Mouse (Mus musculus) testis, postnatal 14 days (tissue): ENCODE results near the gene Sox18.
A peak's percentile ranks its signal among the peaks of the same experiment; 100 is the strongest.

ENCODE experiments used
- DNase-seq: peaks from one replicate; pipeline ENCODE4 v3.0.0; 2021; ENCODE audit warnings: low spot score

The Sox18 gene

GRCm38 (mm10) chr2:181646626-181647472 lies 24.6 kb downstream of the Sox18 start:
- no peak for DNase-seq

DNA sequence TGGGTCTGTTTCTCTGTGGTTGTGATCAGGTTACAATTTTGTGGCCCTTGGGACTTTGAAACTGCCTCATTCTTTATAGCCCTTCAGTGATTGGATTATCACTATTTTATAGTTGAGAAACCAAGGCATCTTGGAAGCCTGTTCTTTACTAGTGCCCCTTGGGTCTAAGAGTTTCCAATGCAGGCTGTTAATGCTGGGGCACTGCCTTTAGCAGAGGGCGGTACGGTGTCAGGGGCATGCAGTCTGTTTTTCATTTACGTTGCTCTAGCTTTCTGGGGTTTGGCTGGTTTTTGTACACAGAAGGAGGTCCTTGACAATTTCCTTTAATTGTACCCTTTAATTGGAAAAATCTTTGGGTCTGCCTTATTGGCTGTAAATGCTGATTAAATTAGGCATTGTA lies 25.8 kb downstream of the Sox18 start:
- DNase-seq, result no peak

DNA sequence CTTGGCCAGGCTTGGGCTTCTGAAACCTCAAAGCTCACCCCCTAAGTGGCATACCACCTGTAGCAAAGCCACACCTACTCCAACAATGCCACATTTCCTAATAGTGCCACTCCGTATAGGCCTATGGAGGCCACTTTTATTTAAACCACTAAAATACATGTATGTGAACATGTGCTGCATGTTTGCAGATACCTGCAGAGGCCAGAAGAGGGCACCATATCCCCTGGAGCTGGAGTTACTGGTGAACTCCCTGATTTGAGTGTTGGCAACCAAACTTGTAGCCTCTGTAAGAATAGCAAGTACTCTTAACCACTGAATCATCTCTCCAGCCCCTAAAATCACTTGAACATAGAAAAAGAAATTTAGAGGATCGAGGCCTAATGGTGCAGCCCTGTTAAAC lies 27.1 kb downstream of the Sox18 start:
- DNase-seq, result peak; percentile 48

DNA sequence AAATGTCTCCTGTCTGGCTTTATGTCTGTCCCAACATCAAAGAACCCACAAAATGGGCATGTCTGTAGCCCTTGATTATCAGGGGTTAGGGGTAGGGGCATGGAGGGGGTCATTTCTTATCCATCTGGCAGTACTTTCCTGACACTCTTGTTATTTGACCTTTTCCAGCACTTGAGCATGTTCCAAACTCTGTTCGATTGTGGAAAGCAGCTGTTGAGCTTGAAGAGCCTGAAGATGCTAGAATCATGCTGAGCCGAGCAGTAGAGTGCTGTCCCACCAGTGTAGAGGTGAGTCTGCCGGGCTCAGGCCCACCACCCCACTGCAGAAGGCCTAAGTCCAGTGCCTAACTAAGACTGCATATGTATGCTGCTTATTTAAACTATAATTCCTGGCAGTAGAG lies 35.6 kb downstream of the Sox18 start:
- DNase-seq, result no peak

- no peak for DNase-seq
These were observed 38.8 kb downstream of the Sox18 start for GRCm38 (mm10) chr2:181632624-181633023.

GRCm38 (mm10) chr2:181628471-181628870 lies 43.0 kb downstream of the Sox18 start:
- no peak for DNase-seq

- no peak for DNase-seq
These were observed 48.0 kb downstream of the Sox18 start for GRCm38 (mm10) chr2:181623401-181623800.
